Mouse (Mus musculus) brain, embryonic 14.5 days (tissue): ENCODE data around the gene Smc5.

Experiments
- CTCF ChIP-seq: fragments of 200-500 bp; IDR thresholded peaks from 2 replicates; pipeline ENCODE4 v1.5.1; 2012; ENCODE audit warnings: inconsistent platforms, mild to moderate bottlenecking, moderate library complexity, borderline replicate concordance; ENCODE audit not compliant: insufficient read depth, insufficient read length; ENCODE audit errors: extremely low read depth
- POLR2A ChIP-seq: fragments of 200-500 bp; IDR thresholded peaks from 2 replicates; pipeline ENCODE4 v1.6.1; 2012; ENCODE audit warnings: mild to moderate bottlenecking, inconsistent platforms, borderline replicate concordance; ENCODE audit not compliant: poor library complexity, insufficient read depth, insufficient read length, severe bottlenecking; ENCODE audit errors: extremely low read depth

- TF ChIP-seq CTCF (no peak), POLR2A (no peak)
Measured at GRCm38 (mm10) chr19:23175090-23175489, 98.6 kb downstream of the Smc5 start.
